Mouse (Mus musculus): ENCODE measurements around the gene Tet3. TPM values are rescaled to one million over a fixed set of nuclear protein-coding genes. Genes with fewer than 3 reads are reported as not detected.

Gene Tet3
- 10 to 100 TPM; 82.0 to 89.5 TPM for total RNA-seq (2023)

GRCm38 (mm10) chr6:83459034-83459644 lies at the start of gene Tet3:
Gene Tet3, minus strand, starts transcription at chr6:83459084.

GRCm38 (mm10) chr6:83506258-83507167 lies 47.6 kb upstream of the Tet3 start, which contains the start of gene Dguok:
Gene Dguok, minus strand, starts transcription at chr6:83506969.

GRCm38 (mm10) chr6:83348873-83349272 lies 110.0 kb downstream of the Tet3 start, which contains the start of gene Bola3:
Gene Bola3, plus strand, starts transcription at chr6:83349147.

GRCm38 (mm10) chr6:83325525-83326393 lies 133.1 kb downstream of the Tet3 start, which contains the start of the genes Mthfd2 and Mob1a:
Gene Mthfd2, minus strand, starts transcription at chr6:83325908.
Gene Mob1a, plus strand, starts transcription at chr6:83326016.

Other genes with a start within 250 kb of the Tet3 start
- not detected for gene Slc4a5, start 239.3 kb downstream of the Tet3 start, total RNA-seq (2023)
- 10 to 100 TPM; 12.7 to 14.5 TPM for gene Mthfd2, start 133.2 kb downstream of the Tet3 start, total RNA-seq (2023)
- gene Mob1a, start 133.1 kb downstream of the Tet3 start, total RNA-seq (2023) = 100 to 1,000 TPM; 153 to 161 TPM
- 10 to 100 TPM; 26.0 to 34.8 TPM for gene Bola3, start 109.9 kb downstream of the Tet3 start, total RNA-seq (2023)
- gene Dguok, start 47.9 kb upstream of the Tet3 start, total RNA-seq (2023) = 10 to 100 TPM; 54.7 to 81.8 TPM
- gene Actg2, start 77.2 kb upstream of the Tet3 start, total RNA-seq (2023) = not detected
- 10 to 100 TPM; 19.8 to 21.8 TPM for gene Stambp, start 113.6 kb upstream of the Tet3 start, total RNA-seq (2023)
- not detected for gene Clec4f, start 197.1 kb upstream of the Tet3 start, total RNA-seq (2023)
- not detected for gene Cd207, start 218.8 kb upstream of the Tet3 start, total RNA-seq (2023)

Data from B cell, adult 67 days (primary cell).